Mouse (Mus musculus): Measurements from ENCODE around the gene Actr2. TPM values are rescaled to one million over a fixed set of nuclear protein-coding genes. Genes with fewer than 3 reads are reported as not detected.
"Not testable (repeated sequence)": the region's sequence is repeated elsewhere in the genome, so short reads cannot be mapped to it uniquely, and the experiment has no call there.

Gene Actr2
- polyA plus RNA-seq, 1 experiment from 2014 or later: 75.7 TPM

GRCm38 (mm10) chr11:20066106-20066505 lies 46.6 kb downstream of the Actr2 start:
- 90% methylated on average over 1 of the region's 1 CpGs for WGBS
- Histone ChIP-seq H3K4me1 (ENCODE audit: control insufficient read depth, insufficient read depth, low read length) (no peaks in the 10 kb centered on the region), H3K4me2 (replicated peaks; ENCODE audit: low read depth, low read length) (no peak overlapping the region), H3K27ac (ENCODE audit: low read length) (no peak overlapping the region), H3K36me3 (ENCODE audit: control insufficient read depth, insufficient read depth, low read length) (peaks cover 30% of the 10 kb centered on the region), H3K9me3 (ENCODE audit: control insufficient read depth, low read depth, low read length) (no peaks in the 10 kb centered on the region), H3K9ac (replicated peaks; ENCODE audit: low read depth, low read length) (no peak overlapping the region), H3K4me3 (ENCODE audit: low read depth, low read length) (no peak overlapping the region), H3K27me3 (ENCODE audit: control insufficient read depth, insufficient read depth, low read length) (no peaks in the 10 kb centered on the region)
- no peak for ATAC-seq (ENCODE audit: insufficient number of reproducible peaks, insufficient read depth, low FRiP score, low read depth)

- Histone ChIP-seq H3K27ac (ENCODE audit: low read length) (no peak overlapping the region), H3K36me3 (ENCODE audit: control insufficient read depth, insufficient read depth, low read length) (peaks cover 22% of the 10 kb centered on the region), H3K9me3 (ENCODE audit: control insufficient read depth, low read depth, low read length) (no peaks in the 10 kb centered on the region), H3K27me3 (ENCODE audit: control insufficient read depth, insufficient read depth, low read length) (no peaks in the 10 kb centered on the region), H3K4me1 (ENCODE audit: control insufficient read depth, insufficient read depth, low read length) (no peaks in the 10 kb centered on the region), H3K4me3 (ENCODE audit: low read depth, low read length) (no peak overlapping the region), H3K9ac (replicated peaks; ENCODE audit: low read depth, low read length) (no peak overlapping the region), H3K4me2 (replicated peaks; ENCODE audit: low read depth, low read length) (no peak overlapping the region)
- 92% methylated on average over 2 of the region's 2 CpGs for WGBS
- ATAC-seq (ENCODE audit: insufficient number of reproducible peaks, insufficient read depth, low FRiP score, low read depth): no peak
Measured at GRCm38 (mm10) chr11:20064926-20065325, 47.8 kb downstream of the Actr2 start.

DNA sequence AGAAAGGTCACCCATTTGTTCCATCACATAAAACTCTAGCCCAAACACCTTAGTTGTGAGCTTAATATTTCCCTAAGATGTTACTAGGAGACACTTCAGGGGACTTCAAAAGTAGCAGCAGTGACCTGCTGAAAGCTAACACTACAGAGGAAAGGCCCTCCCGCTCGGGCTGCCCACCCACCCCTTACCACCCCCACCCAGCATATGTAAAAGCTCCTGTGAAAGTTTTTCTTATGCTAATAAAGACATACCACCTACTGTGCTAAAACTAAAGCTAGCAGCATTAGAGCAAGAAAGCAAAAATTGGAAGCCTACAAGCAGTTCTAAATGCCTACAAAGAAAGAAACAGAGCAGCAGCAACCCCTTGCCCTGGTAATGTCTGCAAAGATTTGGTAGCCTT lies 48.6 kb downstream of the Actr2 start:
- not testable (repeated sequence) for H3K9ac ChIP-seq (replicated peaks; ENCODE audit: low read depth, low read length); H3K27ac ChIP-seq (ENCODE audit: low read length); H3K4me1 ChIP-seq (ENCODE audit: control insufficient read depth, insufficient read depth, low read length); H3K9me3 ChIP-seq (ENCODE audit: control insufficient read depth, low read depth, low read length); H3K4me3 ChIP-seq (ENCODE audit: low read depth, low read length); ATAC-seq (ENCODE audit: insufficient number of reproducible peaks, insufficient read depth, low FRiP score, low read depth); H3K27me3 ChIP-seq (ENCODE audit: control insufficient read depth, insufficient read depth, low read length); H3K4me2 ChIP-seq (replicated peaks; ENCODE audit: low read depth, low read length)
- peaks cover 20% of the 10 kb centered on the region for H3K36me3 ChIP-seq (ENCODE audit: control insufficient read depth, insufficient read depth, low read length)
- whole genome bisulfite sequencing: 56% methylated on average over 2 of the region's 2 CpGs

GRCm38 (mm10) chr11:20062801-20063200 lies 49.9 kb downstream of the Actr2 start:
- H3K9me3 ChIP-seq (ENCODE audit: control insufficient read depth, low read depth, low read length): not testable (repeated sequence)

GRCm38 (mm10) chr11:20059736-20060135 lies 53.0 kb downstream of the Actr2 start:
- H3K4me2 ChIP-seq (replicated peaks; ENCODE audit: low read depth, low read length): no peak overlapping the region
- no peaks in the 10 kb centered on the region for H3K27me3 ChIP-seq (ENCODE audit: control insufficient read depth, insufficient read depth, low read length)
- peaks cover 12% of the 10 kb centered on the region for H3K36me3 ChIP-seq (ENCODE audit: control insufficient read depth, insufficient read depth, low read length)
- ATAC-seq (ENCODE audit: insufficient number of reproducible peaks, insufficient read depth, low FRiP score, low read depth): no peak
- H3K9ac ChIP-seq (replicated peaks; ENCODE audit: low read depth, low read length): no peak overlapping the region
- 80% methylated on average over 3 of the region's 3 CpGs for WGBS
- H3K4me3 ChIP-seq (ENCODE audit: low read depth, low read length): no peak overlapping the region
- H3K9me3 ChIP-seq (ENCODE audit: control insufficient read depth, low read depth, low read length): no peaks in the 10 kb centered on the region
- H3K27ac ChIP-seq (ENCODE audit: low read length): no peak overlapping the region
- no peaks in the 10 kb centered on the region for H3K4me1 ChIP-seq (ENCODE audit: control insufficient read depth, insufficient read depth, low read length)

More at GRCm38 (mm10) chr11:20062801-20063200, 49.9 kb downstream of the Actr2 start:
- H3K27me3 ChIP-seq (ENCODE audit: control insufficient read depth, insufficient read depth, low read length); H3K4me2 ChIP-seq (replicated peaks; ENCODE audit: low read depth, low read length); H3K4me3 ChIP-seq (ENCODE audit: low read depth, low read length); H3K9ac ChIP-seq (replicated peaks; ENCODE audit: low read depth, low read length); H3K27ac ChIP-seq (ENCODE audit: low read length); H3K4me1 ChIP-seq (ENCODE audit: control insufficient read depth, insufficient read depth, low read length); ATAC-seq (ENCODE audit: insufficient number of reproducible peaks, insufficient read depth, low FRiP score, low read depth): not testable (repeated sequence)
- peaks cover 26% of the 10 kb centered on the region for H3K36me3 ChIP-seq (ENCODE audit: control insufficient read depth, insufficient read depth, low read length)
- WGBS: 83% methylated on average over 9 of the region's 9 CpGs

- Histone ChIP-seq H3K9me3 (ENCODE audit: control insufficient read depth, low read depth, low read length) (no peaks in the 10 kb centered on the region), H3K4me1 (ENCODE audit: control insufficient read depth, insufficient read depth, low read length) (no peaks in the 10 kb centered on the region), H3K27me3 (ENCODE audit: control insufficient read depth, insufficient read depth, low read length) (no peaks in the 10 kb centered on the region), H3K4me2 (replicated peaks; ENCODE audit: low read depth, low read length) (no peak overlapping the region), H3K36me3 (ENCODE audit: control insufficient read depth, insufficient read depth, low read length) (peaks cover 10% of the 10 kb centered on the region), H3K9ac (replicated peaks; ENCODE audit: low read depth, low read length) (no peak overlapping the region), H3K27ac (ENCODE audit: low read length) (no peak overlapping the region), H3K4me3 (ENCODE audit: low read depth, low read length) (no peak overlapping the region)
- WGBS: 77% methylated on average over 2 of the region's 2 CpGs
- no peak for ATAC-seq (ENCODE audit: insufficient number of reproducible peaks, insufficient read depth, low FRiP score, low read depth)
Measured at GRCm38 (mm10) chr11:20057429-20057828, 55.3 kb downstream of the Actr2 start.

DNA sequence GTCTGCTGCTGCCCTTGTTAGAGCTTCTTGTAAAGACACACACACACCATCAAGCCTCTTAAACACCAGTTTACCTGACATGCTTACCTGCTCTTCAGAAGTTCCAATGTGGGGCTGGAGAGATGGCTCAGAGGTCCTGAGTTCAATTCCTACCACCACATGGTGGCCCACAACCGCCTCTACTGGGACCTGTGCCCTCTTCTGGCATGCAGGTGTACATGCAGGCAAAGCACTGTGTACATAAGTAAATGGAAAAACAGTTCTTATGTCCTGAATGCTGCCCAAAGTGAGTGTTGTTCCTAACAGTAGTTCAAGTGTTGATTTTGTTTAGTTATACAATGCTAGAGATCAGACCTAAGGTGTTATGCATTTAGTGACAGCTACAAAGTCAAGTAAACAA lies 56.5 kb downstream of the Actr2 start:
- WGBS: 80% methylated on average over 1 of the region's 1 CpGs
- no peak for ATAC-seq (ENCODE audit: insufficient number of reproducible peaks, insufficient read depth, low FRiP score, low read depth)
- H3K4me1 ChIP-seq (ENCODE audit: control insufficient read depth, insufficient read depth, low read length): no peaks in the 10 kb centered on the region

GRCm38 (mm10) chr11:20054617-20055016 lies 58.1 kb downstream of the Actr2 start:
- Histone ChIP-seq H3K36me3 (ENCODE audit: control insufficient read depth, insufficient read depth, low read length) (peaks cover 10% of the 10 kb centered on the region), H3K9ac (replicated peaks; ENCODE audit: low read depth, low read length) (no peak overlapping the region), H3K4me2 (replicated peaks; ENCODE audit: low read depth, low read length) (no peak overlapping the region), H3K27ac (ENCODE audit: low read length) (no peak overlapping the region), H3K9me3 (ENCODE audit: control insufficient read depth, low read depth, low read length) (no peaks in the 10 kb centered on the region), H3K4me3 (ENCODE audit: low read depth, low read length) (no peak overlapping the region), H3K4me1 (ENCODE audit: control insufficient read depth, insufficient read depth, low read length) (no peaks in the 10 kb centered on the region), H3K27me3 (ENCODE audit: control insufficient read depth, insufficient read depth, low read length) (no peaks in the 10 kb centered on the region)
- ATAC-seq (ENCODE audit: insufficient number of reproducible peaks, insufficient read depth, low FRiP score, low read depth): no peak
- 43% methylated on average over 5 of the region's 5 CpGs for WGBS

More for the DNA sequence above, 56.5 kb downstream of the Actr2 start:
- H3K4me2 ChIP-seq (replicated peaks; ENCODE audit: low read depth, low read length): no peak overlapping the region
- H3K4me3 ChIP-seq (ENCODE audit: low read depth, low read length): no peak overlapping the region
- no peak overlapping the region for H3K27ac ChIP-seq (ENCODE audit: low read length)
- H3K9ac ChIP-seq (replicated peaks; ENCODE audit: low read depth, low read length): no peak overlapping the region
- no peaks in the 10 kb centered on the region for H3K9me3 ChIP-seq (ENCODE audit: control insufficient read depth, low read depth, low read length)
- H3K36me3 ChIP-seq (ENCODE audit: control insufficient read depth, insufficient read depth, low read length): peaks cover 10% of the 10 kb centered on the region
- no peaks in the 10 kb centered on the region for H3K27me3 ChIP-seq (ENCODE audit: control insufficient read depth, insufficient read depth, low read length)

DNA sequence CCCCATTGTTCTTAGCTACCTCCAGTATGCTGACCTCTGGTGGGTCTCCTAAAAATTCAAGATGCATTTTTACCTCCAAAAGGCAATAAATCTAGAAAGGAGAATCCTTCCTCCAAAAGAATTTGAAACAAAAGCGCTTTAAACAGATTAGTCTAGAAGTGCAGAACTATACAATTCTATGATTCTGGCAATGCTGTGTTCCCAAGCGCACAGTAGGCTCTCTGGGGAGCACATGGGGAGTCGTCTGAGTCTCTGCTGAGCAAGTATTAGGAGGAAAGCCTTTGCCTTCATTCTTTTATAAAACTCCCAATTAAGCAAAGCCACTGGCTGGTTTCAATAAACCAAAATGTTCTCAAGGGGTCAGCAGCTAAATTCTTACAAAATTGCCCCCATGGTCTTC lies 58.8 kb downstream of the Actr2 start:
- H3K4me2 ChIP-seq (replicated peaks; ENCODE audit: low read depth, low read length): no peak overlapping the region

More for the DNA sequence above, 58.8 kb downstream of the Actr2 start:
- Histone ChIP-seq H3K27me3 (ENCODE audit: control insufficient read depth, insufficient read depth, low read length) (no peaks in the 10 kb centered on the region), H3K36me3 (ENCODE audit: control insufficient read depth, insufficient read depth, low read length) (peaks cover 5% of the 10 kb centered on the region), H3K4me1 (ENCODE audit: control insufficient read depth, insufficient read depth, low read length) (no peaks in the 10 kb centered on the region), H3K4me3 (ENCODE audit: low read depth, low read length) (no peak overlapping the region), H3K9ac (replicated peaks; ENCODE audit: low read depth, low read length) (no peak overlapping the region), H3K27ac (ENCODE audit: low read length) (no peak overlapping the region), H3K9me3 (ENCODE audit: control insufficient read depth, low read depth, low read length) (no peaks in the 10 kb centered on the region)
- ATAC-seq (ENCODE audit: insufficient number of reproducible peaks, insufficient read depth, low FRiP score, low read depth): no peak
- 79% methylated on average over 3 of the region's 3 CpGs for WGBS

All from stomach, embryonic 14.5 days (tissue).